Mouse (Mus musculus) small intestine, adult 2 months (tissue): Measurements from ENCODE around the gene Tdrd12. TPM values are rescaled to one million over a fixed set of nuclear protein-coding genes. Genes with fewer than 3 reads are reported as not detected.
A peak's percentile ranks its signal among the peaks of the same experiment; 100 is the strongest.

Experiments used
- H3K27ac ChIP-seq: fragments of 200-500 bp; 2 replicates; pipeline ENCODE4 v1.5.1; 2012; ENCODE audit warnings: low read depth, low read length, control low read depth, inconsistent platforms; ENCODE audit not compliant: insufficient read depth
- H3K27me3 ChIP-seq: fragments of 200-500 bp; 2 replicates; pipeline ENCODE4 v1.6.1; 2012; ENCODE audit warnings: mild to moderate bottlenecking, moderate library complexity, low read length, inconsistent platforms; ENCODE audit not compliant: control insufficient read depth, insufficient read depth
- H3K36me3 ChIP-seq: fragments of 200-500 bp; 2 replicates; pipeline ENCODE4 v1.6.1; 2012; ENCODE audit warnings: mild to moderate bottlenecking, low read length, control low read depth, inconsistent platforms; ENCODE audit not compliant: control insufficient read depth, insufficient read depth
- H3K4me1 ChIP-seq: fragments of 200-500 bp; 2 replicates; pipeline ENCODE4 v1.6.1; 2012; ENCODE audit warnings: low read length, inconsistent platforms, mixed read lengths; ENCODE audit not compliant: control insufficient read depth, insufficient read depth, insufficient read length
- H3K4me3 ChIP-seq: fragments of 200-500 bp; 2 replicates; pipeline ENCODE4 v1.5.1; 2012; ENCODE audit warnings: low read depth, mild to moderate bottlenecking, control low read depth, inconsistent platforms, low read length, moderate library complexity
- CTCF ChIP-seq: fragments of 200-500 bp; IDR thresholded peaks from 2 replicates; pipeline ENCODE4 v1.5.1; 2012; ENCODE audit warnings: low read depth, mild to moderate bottlenecking, control low read depth, inconsistent platforms, low read length, moderate library complexity, mixed read lengths; ENCODE audit not compliant: insufficient replicate concordance, insufficient read length; ENCODE audit errors: extremely low read depth
- POLR2A ChIP-seq: fragments of 200-500 bp; IDR thresholded peaks from 2 replicates; pipeline ENCODE4 v1.6.1; 2012; ENCODE audit warnings: low read depth, mild to moderate bottlenecking, control low read depth, inconsistent platforms, low read length, moderate library complexity
- whole genome bisulfite sequencing: fragments of 180-500 bp; shearing (Covaris S2); methylation state at CpG from one replicate; pipeline ENCODE4 v1.1.7; 2018; 5-methylcytosine and 5-hydroxymethylcytosine counted together
- polyA plus RNA-seq: library from polyadenylated mRNA; depleted of rRNA; stranded (reverse); fragments of >200 nt; gene quantifications from 2 replicates; pipeline ENCODE4 v1.2.3, GENCODE M21; 2012

Gene Tdrd12
- polyA plus RNA-seq, 1 experiment, result not detected

GRCm38 (mm10) chr7:35563071-35563470 lies 25.5 kb upstream of the Tdrd12 start:
- TF ChIP-seq POLR2A (no peak), CTCF (no peak)
- no peaks in the 10 kb centered on the region for H3K36me3 ChIP-seq
- 77% methylated on average over 11 of the region's 11 CpGs for WGBS
- no peak overlapping the region for H3K4me3 ChIP-seq
- H3K4me1 ChIP-seq, result peaks cover 6% of the 10 kb centered on the region; the same call in 1 of the 2 replicates
- H3K27me3 ChIP-seq, result no peaks in the 10 kb centered on the region
- H3K27ac ChIP-seq, result no peak overlapping the region

DNA sequence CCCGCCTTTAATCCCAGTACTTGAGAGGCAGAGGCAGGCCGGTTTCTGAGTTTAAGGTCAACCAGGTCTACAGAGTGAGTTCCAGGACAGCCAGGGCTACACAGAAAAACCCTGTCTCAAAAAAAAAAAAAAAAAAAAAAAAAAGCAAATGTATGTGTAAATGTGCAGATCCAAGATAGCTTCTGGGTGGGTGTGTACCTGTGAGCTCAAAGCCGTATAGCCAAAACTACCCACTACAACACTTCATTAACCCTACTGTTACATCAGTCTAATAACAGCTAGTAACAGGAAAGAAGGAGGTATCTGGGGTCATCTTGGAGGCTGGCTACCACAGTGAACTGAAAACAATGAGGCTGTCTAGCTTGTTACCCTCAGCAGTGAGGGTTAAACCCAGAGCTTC lies 22.3 kb upstream of the Tdrd12 start:
- Histone ChIP-seq H3K27ac (no peak overlapping the region), H3K4me1 (peaks cover 13% of the 10 kb centered on the region)
- TF ChIP-seq POLR2A (no peak), CTCF (no peak)

DNA sequence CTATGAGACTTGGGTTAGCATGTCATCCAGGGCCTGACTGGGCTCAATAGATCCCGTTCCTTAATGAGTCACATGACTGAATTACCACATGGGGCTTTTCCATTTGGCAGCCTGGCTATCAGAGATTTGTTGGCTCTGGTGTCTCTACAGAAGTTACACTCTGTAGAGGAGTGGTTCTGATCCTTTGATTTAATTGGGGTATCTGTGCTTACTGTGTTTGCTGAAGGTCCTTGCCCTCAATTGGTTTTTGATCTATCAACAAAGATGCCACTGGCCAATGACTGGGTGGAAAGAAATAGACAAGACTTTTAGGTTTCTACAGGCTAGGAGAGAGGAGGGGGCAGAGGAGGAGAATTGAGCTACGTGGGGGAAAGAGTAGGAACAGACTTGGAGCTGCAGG lies 21.1 kb upstream of the Tdrd12 start:
- Histone ChIP-seq H3K4me3 (no peak overlapping the region), H3K27ac (no peak overlapping the region), H3K27me3 (no peaks in the 10 kb centered on the region), H3K36me3 (no peaks in the 10 kb centered on the region), H3K4me1 (peaks cover 18% of the 10 kb centered on the region)
- WGBS, result 37% methylated on average over 2 of the region's 2 CpGs
- TF ChIP-seq CTCF, result no peak
- TF ChIP-seq POLR2A, result no peak

More for the DNA sequence above, 22.3 kb upstream of the Tdrd12 start:
- Histone ChIP-seq H3K36me3 (no peaks in the 10 kb centered on the region), H3K27me3 (no peaks in the 10 kb centered on the region), H3K4me3 (no peak overlapping the region)
- 87% methylated on average over 3 of the region's 3 CpGs for WGBS

- TF ChIP-seq POLR2A, result no peak
- no peak for TF ChIP-seq CTCF
- H3K27ac ChIP-seq, result no peak overlapping the region
Measured at GRCm38 (mm10) chr7:35557577-35557976, 20.0 kb upstream of the Tdrd12 start.

GRCm38 (mm10) chr7:35556905-35557304 lies 19.4 kb upstream of the Tdrd12 start:
- Histone ChIP-seq H3K27ac (no peak overlapping the region), H3K4me3 (no peak overlapping the region), H3K36me3 (no peaks in the 10 kb centered on the region), H3K4me1 (peaks cover 20% of the 10 kb centered on the region), H3K27me3 (no peaks in the 10 kb centered on the region)
- WGBS, result 75% methylated on average over 5 of the region's 5 CpGs
- TF ChIP-seq POLR2A, result no peak
- TF ChIP-seq CTCF, result no peak

More at GRCm38 (mm10) chr7:35557577-35557976, 20.0 kb upstream of the Tdrd12 start:
- H3K4me1 ChIP-seq, result peaks cover 20% of the 10 kb centered on the region
- no peaks in the 10 kb centered on the region for H3K36me3 ChIP-seq
- H3K27me3 ChIP-seq, result no peaks in the 10 kb centered on the region
- no peak overlapping the region for H3K4me3 ChIP-seq
- 26% methylated on average over 3 of the region's 3 CpGs for WGBS

DNA sequence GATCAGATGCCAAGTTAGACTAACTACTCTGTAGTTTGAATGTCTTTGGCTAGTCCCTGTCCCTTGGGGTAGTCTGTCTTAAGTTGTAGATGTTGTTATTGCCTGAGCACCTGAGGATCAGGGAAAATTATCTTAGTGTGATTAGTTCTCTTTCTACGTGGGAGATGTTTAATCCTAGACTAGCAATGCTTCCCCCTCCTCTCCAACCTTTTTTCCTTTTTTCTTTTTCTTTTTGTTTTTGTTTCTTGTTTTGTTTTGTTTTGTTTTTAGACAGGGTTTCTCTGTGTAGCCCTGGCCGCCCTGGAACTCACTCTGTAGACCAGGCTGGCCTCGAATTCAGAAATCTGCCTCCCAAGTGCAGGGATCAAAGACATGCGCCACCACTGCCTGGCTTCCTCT lies 18.7 kb upstream of the Tdrd12 start, which contains the start of gene Nudt19:
Gene Nudt19, minus strand, starts transcription at position 100 of the 399 bp plus-strand sequence.
- no peaks in the 10 kb centered on the region for H3K27me3 ChIP-seq
- TF ChIP-seq POLR2A (no peak), CTCF (no peak)
- WGBS, result 36% methylated on average over 4 of the region's 4 CpGs

GRCm38 (mm10) chr7:35555224-35556204 lies 18.0 kb upstream of the Tdrd12 start:
- WGBS, result under 1% methylated on average over 93 of the region's 93 CpGs
- no peaks in the 10 kb centered on the region for H3K27me3 ChIP-seq
- H3K4me1 ChIP-seq, result peaks cover 20% of the 10 kb centered on the region
- H3K36me3 ChIP-seq, result 0 out of 2 replicates have a peak, but pooled peaks cover 3% of the 10 kb centered on the region
- H3K4me3 ChIP-seq, result peak overlapping the region; percentile 72
- H3K27ac ChIP-seq, result peak overlapping the region; percentile 96
- TF ChIP-seq POLR2A (peak; percentile 90), CTCF (no peak)

More for the DNA sequence above, 18.7 kb upstream of the Tdrd12 start, which contains the start of gene Nudt19:
- H3K4me1 ChIP-seq, result peaks cover 20% of the 10 kb centered on the region
- H3K27ac ChIP-seq, result peak within 1 kb of the TSS; percentile 96
- H3K36me3 ChIP-seq, result 0 out of 2 replicates have a peak, but pooled peaks cover 2% of the 10 kb centered on the region
- H3K4me3 ChIP-seq, result peak within 1 kb of the TSS; percentile 72
